Mouse (Mus musculus) heart, postnatal 4 days (tissue): ENCODE measurements around the gene B3galt5. TPM values are rescaled to one million over a fixed set of nuclear protein-coding genes. Genes with fewer than 3 reads are reported as not detected.
A peak's percentile ranks its signal among the peaks of the same experiment; 100 is the strongest.
"Not testable (repeated sequence)": the region's sequence is repeated elsewhere in the genome, so short reads cannot be mapped to it uniquely, and the experiment has no call there.

Experiments
- DNase-seq: peaks from one replicate; pipeline ENCODE4 v3.0.0; 2021
- total RNA-seq, 2 experiments: library from RNA; stranded (reverse); gene quantifications; 2 replicates each; pipeline ENCODE4 v1.2.3; 2021

The B3galt5 gene
- total RNA-seq, 2 experiments from 2014 or later, result not detected

DNA sequence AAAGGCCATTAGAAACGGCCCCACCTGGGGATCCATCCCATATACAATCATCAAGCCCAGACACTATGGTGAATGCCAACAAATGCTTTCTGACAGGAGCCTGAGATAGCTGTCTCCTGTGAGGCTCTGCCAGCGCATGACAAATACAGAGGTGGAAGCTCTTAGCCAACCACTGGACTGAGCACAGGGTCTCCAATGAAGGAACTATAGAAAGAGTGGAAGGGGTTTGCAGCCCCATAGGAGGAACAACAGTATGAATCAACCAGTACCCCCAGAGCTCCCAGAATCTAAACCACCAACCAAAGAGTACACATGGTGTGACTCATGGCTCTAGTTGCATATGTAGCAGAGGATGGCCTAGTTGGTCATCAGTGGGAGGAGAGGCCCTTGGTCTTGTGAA lies 36.1 kb downstream of the B3galt5 start:
- DNase-seq, result no peak

DNA sequence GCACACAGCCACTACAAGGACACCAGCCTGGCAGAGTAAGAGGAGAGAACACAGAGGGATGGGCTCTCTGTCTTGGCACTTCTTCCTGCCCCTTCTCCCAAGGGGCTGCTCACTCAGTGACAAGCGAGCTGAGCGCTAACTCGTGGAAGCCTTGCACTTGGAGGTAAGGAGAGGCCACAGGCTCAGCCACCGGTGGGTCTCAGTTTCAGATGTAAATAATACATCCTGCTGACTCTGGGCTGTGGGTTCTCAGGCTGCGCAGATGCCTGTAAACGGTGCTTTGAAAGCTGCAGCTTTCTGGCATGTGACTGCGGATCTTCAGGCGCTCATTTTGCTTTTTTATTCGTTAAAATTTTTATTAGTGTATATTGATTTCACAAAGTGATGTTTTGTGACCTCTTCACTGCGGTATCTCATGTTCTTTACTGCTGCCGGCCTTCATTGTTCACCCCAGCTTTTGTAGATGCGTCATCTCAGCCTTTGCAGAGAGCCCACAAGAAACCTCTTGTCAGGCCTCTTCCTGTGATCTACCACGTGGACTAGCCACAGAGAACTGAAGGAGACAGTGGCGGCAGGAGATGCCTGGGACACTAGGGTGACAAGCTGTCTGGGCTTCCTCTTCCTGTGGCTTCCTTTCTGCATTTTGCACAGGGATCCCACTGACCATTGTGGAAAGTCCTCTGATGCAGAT lies 37.5 kb downstream of the B3galt5 start:
- DNase-seq, result no peak

DNA sequence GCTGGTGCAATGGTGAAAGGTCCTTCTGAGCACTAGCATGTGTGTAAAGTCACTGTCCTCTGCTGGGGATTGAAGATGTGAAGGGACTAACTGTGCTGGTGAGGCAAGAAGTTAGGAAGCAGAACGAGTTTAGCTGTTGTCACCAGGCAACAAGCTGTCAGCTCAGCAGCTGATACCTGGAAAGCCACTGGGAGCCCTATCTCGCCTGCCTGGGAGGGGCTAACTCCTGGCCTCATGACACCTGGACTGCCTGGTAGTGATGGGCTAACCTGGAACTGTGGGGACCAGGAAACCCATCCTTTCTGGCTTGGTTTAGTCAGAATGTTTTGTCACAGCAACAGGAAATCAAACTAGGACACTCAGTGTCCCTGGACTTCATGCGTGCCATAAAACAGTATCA lies 41.0 kb downstream of the B3galt5 start:
- no peak for DNase-seq

DNA sequence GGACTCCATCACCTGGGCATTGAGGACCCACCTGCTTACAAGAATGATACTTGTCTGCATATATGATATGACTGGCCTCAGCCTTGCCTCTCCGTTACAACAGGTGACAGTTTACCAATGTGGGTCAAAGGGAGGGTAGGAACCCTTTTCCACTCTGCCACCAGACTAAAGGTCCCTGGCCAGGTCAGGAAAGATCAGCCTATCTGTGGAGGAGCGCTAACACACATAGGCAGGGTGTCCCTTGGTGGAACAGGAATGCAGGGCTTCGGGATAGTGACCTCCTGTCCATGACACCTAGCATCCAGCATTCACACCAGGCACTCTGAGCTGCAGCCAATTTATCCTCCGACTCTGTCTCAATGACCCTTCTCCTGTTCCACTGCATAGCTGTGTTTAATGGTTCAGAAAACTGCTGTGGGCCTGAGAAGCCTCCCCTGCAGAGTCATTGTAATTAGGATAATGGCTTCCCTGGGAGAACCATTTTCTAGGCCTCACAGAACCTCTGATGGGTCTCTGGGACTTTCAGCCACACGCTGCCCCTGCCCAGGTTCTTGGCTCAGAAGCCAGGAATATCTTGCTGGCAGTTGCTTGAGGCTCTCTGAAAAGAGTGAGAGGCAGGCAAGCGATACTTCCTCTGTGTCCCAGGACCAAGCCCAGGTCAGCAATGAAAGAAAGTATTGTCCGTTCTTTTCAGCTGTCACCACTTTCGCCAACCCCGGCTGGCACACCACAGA lies 43.1 kb downstream of the B3galt5 start:
- DNase-seq, result no peak

DNA sequence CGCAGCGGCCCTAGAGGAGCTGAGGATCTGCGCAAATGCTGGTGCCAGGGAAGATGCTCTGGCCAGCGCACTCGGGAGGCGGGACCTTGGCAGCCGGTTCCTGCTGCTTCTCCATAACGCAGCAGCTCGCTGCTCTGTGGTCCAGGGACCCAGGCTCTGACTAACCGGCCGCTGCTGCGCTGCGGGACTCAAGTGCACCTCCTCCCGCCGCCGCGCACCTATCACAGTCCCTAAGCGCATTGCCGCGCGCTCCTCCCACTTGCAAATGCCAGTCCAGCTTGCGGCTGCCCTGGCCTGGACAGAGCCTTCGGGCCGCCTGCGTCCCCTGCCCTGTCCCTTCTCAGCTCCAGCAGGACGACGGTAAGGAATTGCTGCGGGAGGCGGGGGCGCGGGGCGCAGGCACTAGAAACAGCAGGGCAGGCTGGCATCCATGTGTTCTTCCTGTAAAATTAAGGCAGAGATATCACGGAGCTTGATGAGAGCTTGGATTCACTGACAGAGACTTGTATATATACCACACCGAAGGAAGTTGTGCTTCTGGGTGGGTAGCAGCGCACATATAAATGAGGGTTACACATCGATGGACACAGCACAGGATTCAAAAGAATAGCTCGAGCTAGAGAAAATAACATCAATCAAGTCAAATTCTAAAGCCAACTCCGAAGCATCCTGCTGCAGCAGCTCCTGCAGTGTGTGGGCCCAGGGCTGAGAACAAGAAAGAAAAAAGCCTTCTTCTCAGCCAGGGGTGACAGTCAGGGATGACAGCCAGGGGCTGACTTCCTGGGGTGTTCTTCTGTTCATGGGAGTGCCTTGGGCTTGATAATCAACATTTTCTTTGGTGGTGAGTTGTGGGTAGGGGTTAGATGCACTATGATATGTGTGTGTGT lies 45.4 kb downstream of the B3galt5 start:
- peak; percentile 36 for DNase-seq

DNA sequence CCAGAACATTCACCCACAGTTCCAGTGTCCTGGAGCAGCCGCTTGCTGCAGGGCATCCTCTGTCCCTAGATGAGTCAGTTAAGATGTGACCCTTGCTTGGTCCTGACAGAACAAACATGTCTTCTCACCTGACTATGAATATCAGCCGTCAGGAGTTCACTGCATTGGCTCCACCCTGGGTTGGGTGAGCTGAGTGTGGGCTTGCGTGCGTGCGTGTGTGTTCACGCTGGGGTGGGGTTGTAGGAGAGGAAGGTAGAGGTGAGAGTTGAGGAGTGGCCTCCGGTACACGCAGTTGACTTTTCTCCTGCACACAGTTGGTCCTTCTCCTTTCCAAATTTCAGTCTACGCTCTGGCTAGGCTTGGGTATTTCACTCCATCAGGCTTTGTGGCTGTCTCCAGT lies 47.0 kb downstream of the B3galt5 start:
- no peak for DNase-seq

DNA sequence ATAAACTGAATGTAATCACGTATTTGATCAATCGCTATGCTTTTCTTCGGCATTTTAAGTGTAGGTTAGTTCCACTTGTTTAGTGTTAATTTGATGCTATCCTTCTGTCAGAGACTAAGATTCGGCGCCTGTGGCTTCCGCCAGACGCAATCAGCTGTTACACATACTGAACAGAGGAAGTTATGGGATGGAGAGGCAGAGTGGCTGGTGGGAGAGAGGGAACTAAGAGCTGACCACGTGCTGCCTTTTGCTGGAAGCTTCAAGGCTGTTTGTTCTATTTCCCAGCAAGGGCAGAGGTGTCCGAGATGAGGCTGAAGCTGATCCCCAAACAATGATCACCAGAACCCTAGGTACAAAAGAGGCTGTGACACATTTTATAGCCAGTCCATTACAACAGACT lies 56.3 kb downstream of the B3galt5 start:
- no peak for DNase-seq

DNA sequence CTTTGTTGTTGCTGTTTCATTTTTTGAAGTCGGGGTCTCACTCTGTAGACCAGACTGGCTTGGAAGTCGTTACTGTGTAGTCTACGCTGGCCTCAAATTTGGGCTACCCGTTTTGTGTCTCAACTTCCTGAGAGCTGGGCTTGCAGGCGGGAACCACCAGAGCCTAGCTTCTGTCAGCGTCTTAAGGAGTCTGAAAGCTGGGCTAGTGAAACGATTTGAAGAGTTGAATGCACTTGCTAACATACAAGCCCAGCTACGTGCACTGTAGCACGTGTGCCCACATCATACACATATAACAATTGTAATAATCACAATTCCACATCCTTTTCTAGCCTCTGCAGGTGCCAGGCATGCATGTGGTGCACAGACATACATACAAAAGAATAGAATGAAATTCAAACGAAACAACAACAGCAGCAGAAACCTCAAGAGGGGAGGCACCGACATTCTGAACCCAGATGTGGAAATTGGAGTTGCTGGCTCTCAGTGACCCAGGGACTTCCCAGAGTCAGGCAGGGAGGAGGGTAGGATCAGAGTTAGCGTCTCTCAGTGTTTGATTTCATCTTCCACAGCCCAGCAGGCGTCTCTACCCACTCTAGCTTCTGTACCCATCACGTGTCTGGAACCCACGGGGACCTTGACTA lies 57.1 kb downstream of the B3galt5 start:
- DNase-seq, result no peak

DNA sequence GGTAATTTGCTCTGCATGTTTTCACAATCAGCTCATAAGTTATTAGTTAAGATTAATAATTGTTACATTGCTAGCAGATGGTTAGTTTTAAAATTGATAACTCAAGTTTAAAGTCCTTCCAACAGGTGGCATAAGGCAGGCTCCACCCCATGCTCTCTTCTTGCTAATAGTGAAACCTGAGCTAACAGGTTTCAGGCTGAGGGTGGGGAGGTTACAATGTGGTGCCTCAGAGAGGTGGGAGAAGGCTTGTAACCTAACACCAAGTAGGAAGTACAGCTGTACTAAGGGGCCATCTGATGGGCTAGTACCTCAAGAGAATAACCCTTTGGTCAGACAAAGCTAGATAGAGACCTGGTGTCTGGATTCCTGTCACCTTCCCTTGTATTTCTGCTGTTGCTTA lies 62.5 kb downstream of the B3galt5 start:
- no peak for DNase-seq

DNA sequence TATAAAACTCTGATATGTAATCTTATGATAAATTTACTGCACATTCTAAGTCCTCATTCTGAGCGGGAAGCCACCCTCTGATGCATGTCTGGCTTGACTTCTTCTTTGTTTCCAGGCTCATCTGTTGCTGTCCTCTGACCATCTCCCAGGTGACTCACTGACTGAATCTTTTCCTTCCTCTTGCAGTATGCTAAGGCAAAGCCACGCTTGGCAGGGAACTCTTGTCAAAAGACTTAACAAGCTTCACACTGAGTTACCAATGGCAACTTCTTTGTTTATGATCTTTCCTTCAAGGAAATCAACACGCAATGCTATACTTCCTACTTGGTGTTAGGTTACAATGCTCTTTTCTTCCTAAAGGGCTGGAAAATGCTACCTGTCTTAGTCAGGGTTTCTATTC lies 63.0 kb downstream of the B3galt5 start:
- no peak for DNase-seq

DNA sequence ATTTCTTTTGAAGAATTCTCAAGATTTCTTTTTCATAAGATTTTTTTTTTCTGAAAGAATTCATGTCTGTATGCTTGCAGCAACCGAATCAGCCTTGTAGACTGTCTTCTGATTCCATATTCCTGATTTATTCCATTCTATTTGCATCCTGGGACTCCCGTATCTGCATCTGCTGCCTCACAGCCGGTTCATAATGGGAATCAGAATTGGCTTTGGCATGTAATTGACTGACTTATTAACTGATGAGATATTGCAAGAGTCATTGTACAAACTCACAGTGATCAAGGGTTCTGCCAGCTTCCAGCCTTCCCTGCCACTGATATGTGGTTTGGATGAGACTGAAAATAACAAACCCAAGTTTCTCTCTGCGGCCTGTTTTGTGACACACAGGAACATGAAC lies 67.8 kb downstream of the B3galt5 start:
- DNase-seq, result no peak

DNA sequence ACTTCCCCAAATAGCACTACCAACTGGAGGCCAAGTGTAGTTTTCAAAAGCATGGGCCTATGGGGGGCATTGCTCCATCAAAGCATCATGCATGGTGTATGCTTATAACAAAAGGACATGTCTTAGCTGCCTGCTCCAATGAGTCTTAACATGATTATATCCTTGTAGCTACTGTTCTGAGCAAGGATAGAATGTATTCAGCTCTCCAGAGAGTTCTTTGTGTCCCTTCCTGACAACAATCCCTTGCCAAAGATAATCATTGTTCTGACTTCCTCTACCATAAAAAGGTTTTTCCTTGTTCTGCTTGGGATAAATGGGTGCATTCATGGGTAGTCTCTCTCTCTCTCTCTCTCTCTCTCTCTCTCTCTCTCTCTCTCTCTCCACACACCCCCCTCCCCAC lies 68.8 kb downstream of the B3galt5 start:
- no peak for DNase-seq

DNA sequence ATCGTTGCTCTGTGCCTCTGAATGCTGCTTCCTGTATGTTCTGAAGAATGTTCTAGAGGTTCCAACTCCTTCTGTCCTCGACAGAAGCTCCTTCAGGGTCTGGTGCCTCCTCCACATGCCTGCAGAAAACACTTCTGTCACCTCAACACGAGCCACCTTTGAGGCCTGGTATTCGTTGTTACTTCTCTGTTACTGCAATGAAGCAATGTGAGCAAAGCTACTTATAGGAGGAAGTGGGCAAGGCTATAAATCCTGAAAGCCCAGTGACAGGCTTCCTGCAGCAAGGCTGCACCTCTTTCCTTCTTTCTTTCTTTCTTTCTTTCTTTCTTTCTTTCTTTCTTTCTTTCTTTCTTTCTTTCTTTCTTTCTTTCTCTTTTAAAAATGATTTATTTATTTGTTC lies 71.3 kb downstream of the B3galt5 start:
- no peak for DNase-seq

DNA sequence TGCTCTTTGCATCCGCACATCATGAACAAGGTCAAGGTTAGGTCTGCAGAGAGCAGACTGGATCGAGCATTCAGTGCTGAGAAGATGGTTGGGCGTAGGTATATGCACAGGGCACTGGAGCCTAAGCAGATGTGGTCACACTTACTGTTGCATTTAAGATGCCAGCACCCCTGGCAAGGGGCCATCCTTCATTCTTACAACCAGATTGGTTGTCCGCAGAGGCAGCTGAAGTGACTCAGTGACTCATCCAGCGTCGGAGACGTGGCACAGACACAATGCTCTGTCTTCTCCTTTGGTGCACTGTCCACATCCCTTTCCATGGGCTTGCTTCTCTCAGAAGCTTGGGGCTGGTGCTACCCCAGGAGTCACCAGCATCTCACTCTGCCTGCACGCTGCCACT lies 82.2 kb downstream of the B3galt5 start:
- DNase-seq, result no peak

DNA sequence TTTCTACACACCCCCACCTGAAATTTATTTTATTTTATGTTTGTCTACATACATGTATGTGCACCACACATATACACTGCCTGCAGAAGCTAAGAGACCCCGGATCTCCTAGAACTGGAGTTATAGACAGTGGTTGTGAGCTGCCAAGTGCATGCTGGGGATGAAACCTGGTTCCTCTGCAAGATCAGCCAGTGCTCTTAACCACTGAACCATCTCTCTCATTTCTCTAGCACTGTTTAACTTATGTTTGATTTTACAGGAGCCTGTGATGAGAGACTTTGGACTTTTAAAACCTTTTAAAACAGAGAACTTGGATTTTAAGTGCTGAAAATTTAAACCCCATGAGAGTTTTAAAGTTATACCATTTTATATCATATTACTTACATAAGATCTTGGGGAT lies 87.1 kb downstream of the B3galt5 start:
- DNase-seq, result no peak

DNA sequence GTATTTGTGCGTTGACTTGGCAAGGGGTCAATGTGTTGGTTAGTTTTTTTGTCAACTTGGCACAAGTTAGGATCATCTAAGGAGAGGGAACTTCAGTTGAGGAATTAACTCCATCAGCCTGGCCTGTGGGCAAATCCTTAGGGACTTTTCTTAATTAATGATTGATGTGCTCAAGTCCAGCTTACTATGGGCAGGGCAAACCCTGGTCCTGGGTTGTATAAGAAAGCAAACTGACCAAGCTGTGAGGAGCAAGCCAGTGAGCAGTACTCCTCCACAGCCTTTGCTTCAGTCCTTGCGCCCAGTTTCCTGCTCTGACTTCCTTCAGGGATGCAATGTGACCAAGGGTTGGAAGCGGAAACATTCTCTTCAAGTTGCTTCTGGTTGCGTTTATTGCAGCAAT lies 87.6 kb downstream of the B3galt5 start:
- DNase-seq, result no peak

DNA sequence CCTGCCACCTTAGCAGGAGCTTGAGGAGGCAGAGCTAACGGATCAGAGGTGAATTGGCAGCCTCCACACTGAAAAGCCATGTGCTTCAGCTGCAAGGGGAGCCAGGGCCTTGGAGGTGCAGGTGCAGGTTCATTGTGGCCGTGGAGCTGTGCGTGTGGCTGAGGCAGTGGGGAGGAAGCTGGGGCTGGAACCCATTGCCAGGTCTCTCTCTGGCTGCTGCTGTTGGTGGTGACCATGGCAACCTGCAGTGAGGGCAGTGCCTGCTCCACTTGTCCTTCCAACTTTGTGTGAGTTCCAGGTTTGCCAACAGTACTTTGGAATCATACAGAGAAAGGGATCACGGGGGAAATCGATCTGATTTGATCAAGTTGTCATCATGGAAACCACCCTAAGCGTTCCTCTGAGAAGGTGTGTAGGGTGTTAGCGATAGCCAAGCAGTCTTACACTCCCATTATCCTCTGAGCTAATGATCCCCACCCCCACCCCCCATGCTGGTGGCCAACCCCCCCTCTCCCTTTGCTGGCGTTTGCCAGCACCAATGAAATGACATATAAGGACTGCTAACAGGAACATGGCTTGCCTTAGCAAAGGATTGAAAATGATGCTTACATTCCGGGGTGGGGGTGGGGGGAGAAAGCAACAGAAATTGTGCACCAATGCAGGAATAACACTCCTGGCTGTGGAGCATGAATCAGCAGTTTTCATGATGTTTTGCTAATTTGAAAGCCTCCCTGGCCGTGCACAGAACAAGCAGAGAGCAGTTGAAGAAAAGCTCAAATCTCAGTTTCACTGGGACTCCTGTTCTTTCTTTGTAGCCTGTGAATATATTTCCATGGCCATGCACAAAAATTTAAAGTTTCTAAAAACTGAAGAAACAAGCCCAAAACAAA lies 90.8 kb downstream of the B3galt5 start:
- DNase-seq, result no peak

DNA sequence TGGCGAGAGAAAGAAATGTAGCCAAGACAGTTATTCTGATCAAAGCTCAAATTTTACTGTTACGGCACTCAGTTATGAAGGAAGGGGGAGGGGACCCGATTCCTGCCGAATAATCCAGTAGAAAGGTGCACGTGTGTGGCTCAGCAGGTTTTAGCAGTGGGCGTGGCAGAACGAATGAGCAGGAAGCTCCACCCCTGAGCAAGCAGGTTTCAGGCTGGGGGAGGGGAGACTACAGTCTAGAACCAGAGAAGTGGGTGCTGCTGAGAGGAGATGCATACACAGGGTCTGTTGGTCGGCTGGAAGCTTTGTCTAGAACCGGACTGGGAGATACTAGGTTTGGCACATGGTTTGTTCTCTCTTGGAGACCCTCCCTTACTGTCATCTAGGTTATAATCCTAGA lies 91.7 kb downstream of the B3galt5 start:
- DNase-seq, result not testable (repeated sequence)

DNA sequence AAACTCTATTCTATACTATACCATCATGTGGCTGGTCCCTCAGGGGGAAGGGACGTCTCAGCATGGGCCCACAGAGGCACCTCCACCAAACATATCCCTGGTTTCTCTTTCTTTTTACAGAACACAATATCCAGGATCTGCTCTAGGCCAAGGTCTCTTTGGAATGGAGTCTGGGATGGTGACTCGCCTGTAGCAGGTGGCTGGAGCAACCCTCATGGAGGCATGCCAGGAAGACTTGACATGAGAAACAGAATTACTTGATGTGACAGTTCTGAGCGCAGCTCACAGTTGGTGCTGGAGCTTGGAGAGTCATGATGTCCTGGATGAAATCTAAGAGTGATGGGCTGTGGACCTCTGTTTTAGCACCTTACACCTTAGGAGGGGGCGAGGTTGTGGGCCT lies 104.0 kb downstream of the B3galt5 start:
- DNase-seq, result no peak

DNA sequence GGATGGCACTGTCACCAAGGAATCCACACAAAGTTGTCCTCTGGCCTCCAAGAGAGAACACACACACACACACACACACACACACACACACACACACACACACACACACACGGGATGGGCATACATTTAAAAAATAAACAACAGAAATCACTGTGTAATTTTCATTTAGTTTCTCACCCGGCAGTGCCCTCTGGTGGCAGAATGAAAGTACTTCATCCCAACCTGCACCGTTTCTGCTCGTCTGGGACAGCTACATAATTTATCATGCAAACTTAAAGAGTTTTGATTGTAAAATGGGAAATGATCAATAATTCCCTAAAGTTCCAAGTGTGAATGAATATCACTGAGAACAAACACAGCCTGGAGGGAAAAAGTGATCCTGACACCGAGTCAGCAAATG lies 105.7 kb downstream of the B3galt5 start:
- peak; percentile 69 for DNase-seq

DNA sequence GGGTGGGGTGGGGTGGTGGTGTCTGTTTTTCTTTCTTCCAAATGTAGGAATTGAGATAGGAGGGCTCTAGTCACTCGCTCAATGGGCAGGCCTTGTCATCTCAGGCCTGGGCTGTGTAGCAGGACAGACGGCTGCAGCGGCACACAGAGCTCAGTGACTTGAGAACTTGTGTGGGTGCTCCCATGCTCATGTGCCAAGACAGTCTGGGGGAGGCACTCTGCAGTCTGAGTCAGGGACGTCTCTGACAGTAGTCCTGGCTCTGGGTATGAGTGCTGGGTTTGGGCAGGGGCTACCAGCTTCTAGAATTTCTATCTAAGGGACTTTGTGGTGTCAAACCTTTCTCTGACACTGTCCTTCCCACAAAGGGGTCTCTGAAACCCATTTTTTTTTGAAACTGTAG lies 106.3 kb downstream of the B3galt5 start:
- DNase-seq, result no peak

DNA sequence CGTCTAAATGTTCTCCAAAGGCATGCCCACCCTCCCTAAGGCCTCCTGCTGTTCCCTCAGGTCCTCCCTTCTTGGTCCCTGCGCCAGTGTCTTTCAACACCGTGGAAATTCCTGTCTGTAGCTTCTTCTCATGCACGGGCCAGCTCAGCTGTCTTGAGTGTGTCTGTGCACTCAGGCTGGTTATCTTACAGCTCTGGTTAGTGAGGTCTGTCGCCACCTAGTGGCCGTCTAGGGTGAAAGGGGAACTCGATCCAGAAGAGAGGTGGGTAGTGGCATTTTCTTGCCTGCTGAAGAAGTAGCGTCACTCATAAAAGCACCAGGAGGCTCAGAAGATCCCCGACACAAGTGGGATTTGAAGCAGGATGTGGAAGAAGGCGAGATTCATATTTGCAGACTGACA lies 109.5 kb downstream of the B3galt5 start:
- peak; percentile 86 for DNase-seq
